Mouse (Mus musculus) telencephalon, adult 2 months (tissue): ENCODE results near the gene Cdpf1.

Experiments used
- DNase-seq: peaks from one replicate; pipeline ENCODE4 v3.0.0-alpha.2; 2011; ENCODE audit warnings: low read depth, low spot score

Cdpf1 gene

DNA sequence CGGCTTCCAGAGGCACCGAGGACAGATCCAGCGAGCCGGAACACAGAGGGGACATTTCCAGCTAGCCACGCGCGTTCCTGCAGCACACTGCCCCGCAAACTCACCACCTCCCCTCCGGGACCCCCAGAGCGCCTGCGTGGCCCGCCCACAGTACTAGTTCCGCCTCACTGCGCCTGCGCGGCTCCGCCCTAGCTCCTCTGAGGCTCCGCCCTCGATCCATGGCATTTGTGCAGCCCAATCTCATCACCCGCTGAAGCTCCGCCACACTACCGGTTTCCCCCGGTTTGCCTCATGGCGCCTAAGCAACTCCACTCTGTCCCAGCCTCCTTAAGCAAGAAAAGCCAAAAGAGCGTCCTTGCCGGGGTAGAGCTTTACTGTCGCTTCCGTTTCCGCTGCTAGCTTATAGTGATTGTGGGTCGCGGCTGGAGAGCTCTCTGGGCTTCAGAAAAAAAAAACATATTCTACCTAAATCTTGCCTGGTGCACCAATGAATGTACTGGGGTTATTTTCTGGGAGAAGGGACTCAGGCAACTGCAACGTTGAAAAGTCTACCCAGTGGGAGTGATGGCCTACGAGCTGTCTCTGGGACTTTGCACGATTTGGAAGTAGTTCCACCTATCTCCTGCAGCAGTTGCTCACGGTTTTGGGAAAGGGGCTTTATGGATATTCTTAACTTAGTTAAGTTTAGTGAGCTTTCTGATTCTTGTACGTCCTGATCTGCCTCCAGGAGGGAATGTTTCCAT lies at the start of gene Cdpf1:
TSS of gene Cdpf1 (minus strand) at position 163 of the 743 bp plus-strand sequence.
- peak; percentile 95 for DNase-seq

DNA sequence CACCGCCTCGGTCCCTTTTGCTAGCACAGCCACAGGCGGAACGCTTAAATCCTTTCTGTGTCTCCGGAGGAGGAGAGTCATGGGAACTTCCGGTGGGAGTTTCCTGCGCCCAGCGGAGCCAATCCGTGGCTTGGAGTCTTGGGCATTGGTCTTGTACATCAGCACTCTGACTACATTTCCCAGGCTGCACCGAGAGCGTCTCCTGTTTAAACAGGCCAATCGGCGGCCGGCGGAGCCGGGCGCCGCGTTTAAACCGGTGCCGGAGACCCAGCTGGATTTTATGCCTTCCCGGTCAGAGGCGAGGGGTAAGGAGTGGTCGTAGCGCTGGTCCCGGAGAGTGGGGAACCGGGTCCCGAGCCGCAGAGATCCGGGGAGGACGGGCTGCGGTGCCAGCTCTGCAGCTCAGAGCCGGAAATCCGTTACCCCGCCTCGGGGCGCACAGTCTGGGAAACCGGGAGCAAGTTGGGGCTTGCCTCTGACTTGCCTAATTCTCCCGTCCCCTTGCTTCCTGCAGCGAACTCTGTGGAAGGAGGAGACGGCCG lies 48.1 kb upstream of the Cdpf1 start, which contains the start of gene Gtse1:
TSS of gene Gtse1 (plus strand) at position 256 of the 542 bp plus-strand sequence.
- DNase-seq: peak; percentile 98

DNA sequence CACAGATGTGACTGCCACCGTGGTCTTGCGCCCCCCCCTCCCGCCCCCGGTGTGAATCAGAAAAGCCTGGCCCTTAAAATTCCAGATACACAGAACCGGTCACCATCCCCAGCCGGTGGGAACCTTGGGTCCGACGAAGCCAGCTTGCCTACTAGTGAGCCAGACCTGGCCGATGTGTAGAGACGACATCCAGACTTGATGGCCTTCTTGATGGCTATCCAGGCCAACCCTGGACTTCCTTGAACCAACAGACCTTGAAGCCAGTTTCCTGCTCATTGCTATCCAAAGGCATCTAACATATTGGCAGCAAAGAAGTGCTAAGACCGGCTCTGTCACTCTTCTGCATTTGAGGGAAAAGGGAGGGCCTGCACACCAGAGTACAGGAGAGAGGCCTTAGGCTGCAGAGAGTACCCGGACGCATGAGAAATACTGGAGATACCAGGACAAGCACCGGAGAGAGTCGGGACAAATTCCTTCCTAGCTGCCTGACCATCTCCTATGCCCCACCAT lies 47.5 kb upstream of the Cdpf1 start:
- DNase-seq: no peak

DNA sequence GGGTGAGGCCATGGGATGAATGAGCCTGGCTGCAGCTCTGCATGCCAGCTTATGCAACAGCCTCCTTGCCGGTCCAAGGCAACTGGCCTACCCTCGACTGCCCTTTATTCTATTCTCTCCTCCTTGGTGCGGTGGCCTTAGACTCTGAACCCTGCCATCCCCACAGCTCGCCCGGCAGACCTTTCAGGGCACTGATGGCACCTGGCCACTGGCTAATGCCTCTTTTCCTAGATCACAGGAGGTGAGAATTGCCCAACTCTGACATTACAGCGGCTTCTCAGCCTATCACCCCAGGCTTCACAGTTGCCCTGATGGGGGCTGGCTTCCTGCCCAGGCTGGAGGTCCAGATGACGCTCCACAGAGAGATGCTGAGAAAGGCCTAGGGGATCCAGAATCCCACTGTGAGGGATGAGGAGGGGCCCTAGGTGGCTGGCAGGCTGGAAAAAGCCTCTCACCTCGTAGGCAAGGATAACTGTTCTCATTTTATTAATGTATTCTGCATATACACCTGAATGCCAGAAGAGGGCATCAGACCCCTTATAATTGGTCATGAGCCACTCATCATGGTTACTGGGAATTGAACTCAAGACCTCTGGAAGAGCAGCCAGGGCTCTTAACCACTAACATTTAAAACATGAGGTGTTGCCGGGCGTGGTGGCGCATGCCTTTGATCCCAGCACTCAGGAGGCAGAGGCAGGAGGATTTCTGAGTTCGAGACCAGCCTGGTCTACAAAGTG lies 40.3 kb upstream of the Cdpf1 start:
- DNase-seq: no peak

DNA sequence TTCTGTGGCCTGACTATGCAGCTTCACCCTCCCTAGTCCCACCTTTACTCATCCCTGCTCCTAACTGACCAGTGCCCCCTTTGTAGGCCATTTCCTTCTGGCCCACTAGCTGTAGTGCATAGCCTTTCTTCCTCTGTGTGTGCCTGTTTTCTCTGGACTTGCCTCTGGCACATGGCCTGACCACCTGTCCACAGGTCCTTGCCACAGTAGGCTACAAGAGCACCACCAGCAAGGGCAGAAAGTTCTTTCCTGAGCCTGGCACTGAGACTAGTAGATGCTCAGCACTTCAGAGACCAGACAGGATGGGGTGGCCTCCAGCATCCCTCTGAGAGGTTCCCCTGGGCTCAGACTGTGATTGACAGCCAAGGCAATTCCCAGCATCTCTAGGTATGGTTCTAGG lies 33.6 kb upstream of the Cdpf1 start:
- no peak for DNase-seq

DNA sequence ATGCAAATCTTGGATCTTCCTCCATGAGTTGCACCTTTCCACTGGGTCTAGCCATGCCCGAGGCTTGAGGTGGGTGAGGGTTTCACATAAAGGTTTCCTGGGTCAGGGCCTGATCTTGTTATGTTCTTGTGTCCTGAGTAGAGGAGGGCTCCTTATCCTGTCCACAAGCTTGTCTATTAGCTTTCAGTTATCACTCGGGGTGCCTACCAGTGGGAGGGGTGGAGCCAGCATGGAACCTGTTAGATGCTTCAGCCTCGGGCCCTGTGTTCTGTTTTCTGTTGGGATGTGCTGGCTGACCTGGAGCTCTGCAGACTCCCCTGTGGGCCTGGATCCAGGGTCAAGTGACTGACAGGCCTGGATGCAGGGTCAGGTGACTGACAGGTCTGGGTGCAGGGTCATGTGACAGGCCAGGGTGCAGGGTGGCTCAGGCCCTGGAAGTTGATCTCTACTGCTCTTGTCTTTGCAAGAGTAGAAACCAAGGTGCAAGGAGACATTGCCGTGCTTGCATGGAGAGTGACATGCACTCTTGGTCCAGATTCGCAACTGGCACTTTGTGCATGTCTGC lies 30.4 kb upstream of the Cdpf1 start:
- DNase-seq: no peak

DNA sequence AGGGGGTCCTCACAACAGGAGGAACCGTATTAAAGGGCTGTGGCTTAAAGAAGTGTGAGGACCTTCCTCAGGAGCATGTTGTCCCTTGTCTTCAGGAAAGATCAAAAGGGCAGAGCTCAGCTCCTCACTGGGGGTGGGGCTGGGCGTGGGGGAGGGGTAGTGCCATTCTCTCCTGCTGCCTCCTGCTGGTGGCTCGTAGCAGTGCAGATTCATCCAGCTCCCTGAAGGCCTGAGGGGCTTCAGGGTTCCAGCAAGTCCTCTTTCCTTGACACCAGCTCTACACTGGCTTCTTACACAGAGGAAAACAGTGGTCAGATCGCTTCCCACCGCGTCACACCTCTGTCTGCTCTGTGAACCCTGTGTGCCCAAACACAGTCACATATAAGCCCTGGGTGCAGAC lies 29.5 kb upstream of the Cdpf1 start:
- no peak for DNase-seq

DNA sequence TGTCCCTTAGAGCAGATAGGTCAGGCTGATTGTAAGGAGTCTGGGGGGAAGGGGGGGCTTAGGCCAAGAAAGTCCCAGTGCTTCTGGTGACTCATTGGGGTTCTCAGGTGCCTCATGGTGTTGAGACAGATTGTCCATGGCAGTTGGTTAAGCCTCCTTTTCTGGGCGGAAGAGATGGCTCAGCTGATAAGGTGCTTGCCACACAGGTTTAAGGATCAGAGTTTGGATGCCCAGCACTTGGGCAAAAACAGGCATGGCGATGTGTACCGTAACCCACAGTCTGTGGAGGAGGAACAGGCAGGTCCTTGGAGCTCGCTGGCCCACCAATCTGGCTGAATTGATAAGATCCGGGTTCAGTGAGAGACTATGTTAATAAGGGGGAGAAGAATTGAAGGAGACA lies 25.4 kb upstream of the Cdpf1 start:
- no peak for DNase-seq

DNA sequence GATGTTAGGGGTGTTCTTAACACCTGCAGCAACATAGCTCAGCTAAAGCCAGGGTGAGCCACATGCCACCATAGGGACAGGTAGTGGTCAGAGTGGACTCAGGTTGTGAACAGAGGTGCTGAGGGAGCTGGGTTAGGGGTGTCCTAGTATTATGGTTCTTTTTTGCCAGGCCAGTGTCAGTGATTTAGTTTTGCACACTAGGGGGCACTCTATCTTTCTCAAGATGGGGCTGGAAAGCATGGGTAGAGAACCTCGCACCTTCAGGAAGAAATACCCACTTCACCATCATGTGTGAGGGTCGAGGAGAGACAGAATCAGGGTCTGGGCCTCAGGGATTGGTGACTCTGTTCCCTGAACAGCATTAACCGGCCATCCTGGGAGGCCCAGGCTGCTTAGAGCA lies 23.8 kb upstream of the Cdpf1 start:
- no peak for DNase-seq

DNA sequence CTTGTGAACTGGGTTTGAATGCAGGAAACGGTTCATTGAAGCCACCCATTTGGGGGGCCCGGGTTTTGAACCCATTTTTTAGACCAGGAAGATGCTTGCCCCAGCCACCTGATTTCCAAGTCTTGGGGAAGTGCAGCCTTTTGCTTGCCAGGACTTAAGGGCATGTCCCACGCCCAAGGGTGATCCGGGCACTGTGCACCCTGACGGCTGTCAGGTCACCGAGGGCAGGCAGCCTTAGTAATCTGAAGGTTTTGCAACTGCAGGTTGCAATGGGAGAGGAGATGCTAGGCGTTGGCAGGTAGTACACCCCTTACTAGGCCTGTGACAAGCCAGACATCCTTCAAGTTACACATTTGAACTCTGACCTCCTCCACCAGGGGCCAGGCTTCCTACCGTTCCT lies 21.1 kb upstream of the Cdpf1 start:
- DNase-seq: no peak

DNA sequence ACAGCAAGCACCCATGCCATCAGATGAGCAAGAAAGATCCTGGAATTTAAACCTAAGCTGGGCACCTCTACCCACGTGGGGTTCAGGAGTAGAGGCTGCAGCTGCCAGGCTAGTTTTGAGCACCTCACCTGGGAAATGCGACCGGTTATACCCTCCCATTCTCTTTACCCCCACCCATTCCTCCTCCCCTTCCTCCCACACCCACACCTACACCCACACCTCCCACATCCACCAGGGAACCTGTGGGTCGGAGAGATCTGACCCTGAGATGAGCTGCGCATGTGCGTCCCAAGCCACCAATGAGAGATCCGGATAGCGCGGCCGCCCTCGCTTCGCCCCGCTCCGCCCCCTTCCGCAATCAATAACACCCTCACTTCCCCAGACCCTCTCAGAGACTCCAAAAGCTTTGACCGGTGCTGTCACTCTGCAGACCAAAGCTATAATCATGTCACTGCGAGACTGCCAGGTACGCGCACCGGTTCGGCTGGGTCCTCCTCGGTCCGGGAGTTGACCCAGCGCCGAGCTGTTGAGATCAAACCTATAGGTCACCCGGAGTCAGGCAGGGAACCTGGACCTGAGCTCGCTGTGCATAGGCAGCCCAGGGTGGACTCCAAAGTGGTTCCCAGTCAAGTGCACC lies 20.6 kb upstream of the Cdpf1 start, which contains the start of gene Ttc38:
TSS of gene Ttc38 (plus strand) at position 353 of the 637 bp plus-strand sequence.
- DNase-seq: peak; percentile 50

DNA sequence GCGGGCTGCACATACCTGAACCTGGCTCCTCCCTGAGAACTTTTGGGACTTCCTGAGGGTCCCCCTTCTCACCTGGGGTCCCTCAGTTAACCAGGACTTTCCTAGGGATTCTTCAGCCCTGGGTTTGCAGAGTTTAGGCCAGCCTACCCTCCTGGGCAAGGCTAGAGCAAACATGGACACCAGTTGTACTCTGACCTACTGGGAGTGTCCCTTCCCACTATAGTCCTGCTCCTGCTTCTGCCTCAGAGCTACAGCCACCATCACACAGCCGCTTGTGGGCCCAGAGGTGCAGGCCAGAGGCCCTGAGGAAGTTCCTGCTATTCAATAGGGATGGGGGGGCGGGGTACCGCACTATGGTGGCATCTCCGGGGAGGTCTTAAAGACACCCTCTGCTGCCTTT lies 18.0 kb upstream of the Cdpf1 start:
- no peak for DNase-seq

DNA sequence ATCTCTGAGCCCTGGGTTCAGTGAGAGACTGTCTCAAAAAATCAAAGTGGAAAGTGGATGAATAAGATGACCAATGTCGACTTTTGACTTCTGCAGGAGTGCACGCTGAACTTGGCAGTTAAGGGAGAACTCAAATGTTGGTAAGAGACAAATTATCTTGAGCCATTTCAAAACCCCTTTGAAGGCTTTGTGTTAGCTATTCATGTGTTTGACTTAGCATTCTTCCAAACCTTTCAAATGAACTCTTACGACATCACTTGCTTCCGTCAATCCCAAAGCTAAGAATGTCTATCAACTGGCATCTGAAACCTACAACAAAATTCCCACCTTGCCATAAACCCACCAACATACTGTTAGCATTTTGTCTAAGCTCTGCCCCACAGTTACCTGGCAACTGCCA lies 16.6 kb upstream of the Cdpf1 start:
- no peak for DNase-seq

DNA sequence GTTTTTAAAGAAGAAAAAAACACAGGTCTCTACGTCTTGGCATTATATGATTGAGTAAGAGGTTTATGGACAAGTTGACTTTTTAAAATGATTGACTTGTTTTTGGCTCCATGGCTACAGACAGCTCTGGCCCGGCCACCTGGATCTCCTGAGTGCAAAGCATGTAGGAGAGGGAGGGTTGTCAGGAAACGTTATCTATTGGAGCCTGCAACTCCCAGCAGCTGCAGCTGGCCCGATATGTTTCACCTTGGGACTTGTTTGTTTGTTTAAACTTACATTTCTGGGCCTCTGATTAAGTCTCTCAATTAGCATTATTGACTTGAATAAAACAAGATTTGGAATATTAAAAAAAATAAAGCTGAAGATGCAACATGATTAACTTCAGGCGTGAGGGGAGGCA lies 15.2 kb upstream of the Cdpf1 start:
- no peak for DNase-seq

DNA sequence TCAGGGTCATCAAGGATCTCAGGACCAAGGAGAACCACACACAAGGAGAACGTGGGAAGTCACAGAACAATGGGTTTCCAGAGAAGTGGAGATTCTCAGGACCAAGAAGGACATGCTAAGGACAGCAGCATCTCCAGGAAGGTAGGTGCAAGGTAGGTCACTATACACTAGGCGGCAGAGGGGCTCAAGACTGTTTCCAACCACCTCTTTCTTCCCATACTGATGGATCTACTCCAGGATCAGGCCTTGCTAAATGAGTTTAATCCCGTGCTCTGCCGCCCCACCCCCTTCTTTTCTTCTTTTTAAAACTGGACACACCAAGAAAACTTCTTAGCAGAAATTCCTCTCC lies 10.5 kb upstream of the Cdpf1 start:
- DNase-seq: no peak

DNA sequence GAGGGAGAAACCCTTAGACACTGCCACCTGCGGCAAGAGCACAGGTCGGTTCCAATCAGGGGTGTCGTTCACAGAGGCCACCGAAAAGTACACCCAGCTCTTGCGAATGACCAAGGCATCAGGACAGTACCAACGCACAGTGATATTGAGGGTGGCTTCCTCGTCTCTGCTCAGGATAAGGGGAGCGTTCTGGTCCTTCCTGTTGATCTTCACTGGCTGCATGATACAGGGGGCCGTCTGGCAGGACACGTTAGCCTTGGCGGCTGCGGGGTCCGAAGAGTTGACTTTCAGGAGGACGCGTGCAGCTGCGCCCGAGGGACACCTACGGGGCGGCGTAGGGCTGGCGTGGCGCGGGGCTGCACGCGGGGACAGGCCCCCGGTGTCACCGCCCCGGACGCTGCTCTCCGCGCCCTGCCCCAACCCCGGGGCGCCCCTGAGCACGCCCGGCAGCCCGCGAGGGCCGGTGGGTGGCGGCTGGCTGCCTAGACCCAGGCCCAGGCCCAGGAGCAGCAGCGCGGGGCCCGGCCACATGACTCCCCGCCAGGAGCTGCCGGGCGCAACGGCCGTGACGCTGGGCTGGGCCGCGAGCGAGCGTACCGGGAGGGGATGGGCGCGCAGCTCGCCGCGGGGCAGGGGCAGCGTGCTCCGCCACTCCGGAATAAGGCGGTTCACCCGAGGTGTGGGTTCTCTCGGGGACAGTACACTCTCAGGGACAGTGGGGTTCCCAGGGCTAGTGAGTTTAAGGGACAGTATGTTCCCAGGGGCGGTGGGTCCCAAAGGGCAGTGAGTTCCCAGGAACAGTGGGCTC lies 9.9 kb upstream of the Cdpf1 start, which contains the start of gene Pkdrej:
TSS of gene Pkdrej (minus strand) at position 532 of the 808 bp plus-strand sequence.
- DNase-seq: no peak

DNA sequence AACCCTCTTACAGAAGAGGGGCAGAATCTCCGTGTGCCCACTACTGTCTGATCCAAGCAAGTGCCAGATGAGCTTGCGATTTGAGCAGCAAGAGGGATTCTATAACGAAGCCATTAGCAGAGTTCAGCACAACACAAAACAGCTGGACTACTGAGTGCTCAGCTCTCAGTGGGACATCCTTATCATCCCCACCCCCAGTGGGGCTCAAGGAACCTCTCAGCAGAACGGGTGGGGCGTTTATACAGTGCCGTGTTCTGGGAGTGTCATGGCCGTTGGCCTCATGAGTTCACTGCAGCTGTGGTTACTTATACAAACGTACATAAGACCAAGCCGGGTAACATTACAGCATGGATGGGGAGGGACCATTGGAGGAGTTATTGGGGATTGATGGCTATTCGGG lies 1.9 kb upstream of the Cdpf1 start:
- no peak for DNase-seq

DNA sequence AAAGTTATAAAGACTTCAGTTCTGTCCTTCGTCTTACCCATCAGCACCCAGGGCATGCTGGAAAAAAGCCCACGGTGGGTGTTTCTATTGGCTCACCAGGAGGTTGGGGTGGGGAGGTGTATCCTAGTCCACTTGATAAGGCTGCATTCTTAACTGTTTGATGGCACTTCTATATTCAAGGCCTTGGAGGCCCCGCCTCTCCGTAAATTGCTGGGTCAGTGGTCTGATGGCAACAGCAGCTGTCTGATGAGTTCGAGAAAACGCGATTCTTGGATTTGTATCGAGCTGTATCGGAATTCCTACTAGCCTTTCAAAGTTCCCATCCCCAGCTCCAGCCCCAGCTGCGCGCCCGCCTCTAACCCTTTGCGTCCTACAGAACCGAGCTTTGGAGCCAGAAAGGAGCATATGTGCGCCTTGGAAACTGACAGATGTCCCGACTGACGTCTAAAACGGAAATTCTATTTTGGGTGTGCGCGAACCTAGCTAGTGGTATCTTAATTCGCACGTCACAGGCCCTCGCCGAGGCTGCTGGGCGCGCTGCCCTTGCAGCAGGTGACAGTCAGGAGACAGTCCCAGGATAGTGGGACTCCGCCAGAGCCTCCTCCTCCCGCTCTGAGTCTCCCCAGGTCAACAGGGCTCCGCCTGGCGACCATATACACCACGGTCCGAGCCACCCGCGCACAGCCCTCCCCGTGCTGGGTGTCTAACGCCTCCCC lies 533 bp downstream of the Cdpf1 start:
- peak; percentile 91 for DNase-seq

DNA sequence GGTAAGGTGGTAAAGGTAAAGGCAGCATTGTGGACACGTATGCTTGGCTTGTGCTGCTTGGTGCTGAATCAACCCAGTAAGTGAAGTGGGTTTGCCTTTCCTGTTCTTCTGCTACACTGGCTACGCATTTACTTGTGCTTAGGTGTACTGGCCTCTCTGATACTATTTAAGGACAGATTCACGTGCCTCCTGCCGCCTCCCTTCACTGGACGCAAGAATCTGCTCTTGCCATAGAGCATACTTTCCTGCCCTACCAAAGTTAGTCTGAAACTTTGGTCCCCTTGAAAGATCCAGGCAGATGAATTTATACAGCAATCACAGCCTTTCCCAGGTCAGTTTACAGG lies 1.1 kb downstream of the Cdpf1 start:
- no peak for DNase-seq

DNA sequence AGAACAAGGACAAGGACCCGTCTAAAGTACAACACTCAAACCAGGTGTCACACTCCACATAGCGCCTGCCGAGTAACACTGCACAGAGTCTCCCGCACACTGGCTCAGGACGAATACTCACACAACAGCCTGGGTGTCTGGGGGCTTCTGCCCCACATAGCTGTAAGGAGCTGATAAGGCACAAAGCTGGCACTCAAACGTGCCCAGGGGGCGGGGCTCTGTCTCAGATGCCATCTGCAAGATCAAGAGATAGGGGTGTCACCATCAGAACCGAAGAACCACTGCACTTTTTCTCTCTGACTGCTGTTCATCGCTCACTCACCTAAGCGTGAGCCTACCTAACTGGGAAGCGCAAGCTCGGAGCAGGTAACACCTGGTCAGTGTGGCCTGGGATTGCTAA lies 2.4 kb downstream of the Cdpf1 start:
- DNase-seq: no peak
